Comparison of ENCODE assay signal across 24 mouse cellular contexts in genomic region chr9:45745451-45745850, GRCm38 (mm10).
A peak's percentile ranks its signal among the peaks of the same experiment; 100 is the strongest.
DNase-seq lines count a peak whose midpoint lies in the region; ATAC-seq and TF ChIP-seq lines count a peak whose summit lies in the region.
"Had no signal": no experiment of that assay in that cellular context is flagged by ENCODE, and none has a peak within 500 bp of the region (broad histone marks: within the 10 kb centered on the region; RNA-seq: fewer than 3 reads in every experiment).

No protein-coding gene starts in this region.

- no peak overlapping the region for H3K4me2 ChIP-seq in liver, embryonic 13.5 days
- H3K4me2 ChIP-seq in liver, embryonic 11.5 days: no peak overlapping the region
- H3K4me2 ChIP-seq: forebrain, embryonic 15.5 days; hindbrain, embryonic 15.5 days; intestine, embryonic 15.5 days; midbrain, embryonic 13.5 days; stomach, embryonic 15.5 days had no signal

- H3K4me3 ChIP-seq in liver, embryonic 13.5 days (replicated peaks): no peak overlapping the region
- no peak overlapping the region for H3K4me3 ChIP-seq in liver, embryonic 11.5 days (ENCODE audit: low read depth, low read length)
- H3K4me3 ChIP-seq in left cerebral cortex, adult 2 months: no peak overlapping the region
- H3K4me3 ChIP-seq: forebrain, embryonic 15.5 days; heart, embryonic 10.5 days; hindbrain, embryonic 15.5 days; intestine, embryonic 15.5 days; limb, embryonic 10.5 days; midbrain, embryonic 13.5 days; stomach, embryonic 15.5 days had no signal

- intact Hi-C loops in left cerebral cortex, adult 2 months (cut with DNase I): no loop called here

- ATAC-seq in liver, embryonic 13.5 days (ENCODE audit: low read depth): peak; percentile 57
- no peak for ATAC-seq in liver, embryonic 11.5 days (replicated peaks; ENCODE audit: low FRiP score)
- ATAC-seq in megakaryocyte progenitor cell, adult 5-6 weeks (replicated peaks; ENCODE audit: poor library complexity): peak; percentile 77
- ATAC-seq: forebrain, embryonic 15.5 days; intestine, embryonic 15.5 days; lung, postnatal 0 days; midbrain, embryonic 13.5 days had no signal

- DNase-seq in liver, embryonic 13.5 days: no peak
- no peak for DNase-seq in liver, embryonic 11.5 days (ENCODE audit: low spot score)
- DNase-seq in MN1 (ENCODE audit: low spot score): peak; percentile 46
- peak; percentile 8 for DNase-seq in c-Kit-positive CD71-positive TER-119-positive erythroid progenitor cells, embryonic 14.5 days (ENCODE audit: low spot score)
- DNase-seq in left cerebral cortex, adult 2 months (ENCODE audit: extremely low spot score in 1 of 2, low spot score in 2 of 2): no peak
- no peak for DNase-seq in kidney, adult 8-10 months
- no peak for DNase-seq in thymus, postnatal 10 days (ENCODE audit: low spot score in 2 of 2)
- DNase-seq: adrenal gland, postnatal 36 days; cerebellum, adult 2 months; cerebellum, postnatal 36 days; heart, postnatal 4 days; kidney, adult 9 months; kidney, postnatal 25 days; layer of hippocampus, adult 9-11 months had no signal

- H3K27me3 ChIP-seq in liver, embryonic 13.5 days: 0 out of 2 replicates have a peak, but pooled peaks cover 3% of the 10 kb centered on the region
- H3K27me3 ChIP-seq in liver, embryonic 11.5 days (replicated peaks; ENCODE audit: control insufficient read depth, insufficient read depth, low read length): no peaks in the 10 kb centered on the region
- H3K27me3 ChIP-seq: forebrain, embryonic 15.5 days; hindbrain, embryonic 15.5 days; stomach, embryonic 15.5 days had no signal

- H3K4me1 ChIP-seq in liver, embryonic 13.5 days (replicated peaks): peaks cover 5% of the 10 kb centered on the region; the same call in 1 of the 2 replicates
- H3K4me1 ChIP-seq in liver, embryonic 11.5 days (replicated peaks; ENCODE audit: control insufficient read depth, insufficient read depth, low read length): no peaks in the 10 kb centered on the region
- H3K4me1 ChIP-seq: intestine, embryonic 15.5 days; limb, embryonic 10.5 days; stomach, embryonic 15.5 days had no signal

- no peak overlapping the region for H3K9ac ChIP-seq in liver, embryonic 13.5 days
- H3K9ac ChIP-seq in liver, embryonic 11.5 days (ENCODE audit: low read depth, low read length): no peak overlapping the region
- H3K9ac ChIP-seq: forebrain, embryonic 15.5 days; hindbrain, embryonic 15.5 days; intestine, embryonic 15.5 days; midbrain, embryonic 13.5 days; stomach, embryonic 15.5 days had no signal

- H3K27ac ChIP-seq in liver, embryonic 13.5 days: no peak overlapping the region
- H3K27ac ChIP-seq in liver, embryonic 11.5 days (ENCODE audit: low read depth, low read length): no peak overlapping the region
- H3K27ac ChIP-seq in left cerebral cortex, adult 2 months: no peak overlapping the region
- H3K27ac ChIP-seq: forebrain, embryonic 15.5 days; heart, embryonic 10.5 days; intestine, embryonic 15.5 days; limb, embryonic 10.5 days; macrophage; stomach, embryonic 15.5 days had no signal

- TF ChIP-seq CTCF in left cerebral cortex, adult 2 months (IDR thresholded peaks at IDR 0.05): no peak

- 27% methylated on average over 7 of the region's 7 CpGs for WGBS in liver, embryonic 13.5 days (ENCODE audit: insufficient replicate concordance)
- 31% methylated on average over 7 of the region's 7 CpGs for WGBS in liver, embryonic 11.5 days

- H3K9me3 ChIP-seq in liver, embryonic 13.5 days (replicated peaks): no peaks in the 10 kb centered on the region
- H3K9me3 ChIP-seq in liver, embryonic 11.5 days (ENCODE audit: control insufficient read depth, low read length): no peaks in the 10 kb centered on the region
- H3K9me3 ChIP-seq: forebrain, embryonic 15.5 days; heart, embryonic 10.5 days; hindbrain, embryonic 15.5 days; intestine, embryonic 15.5 days; limb, embryonic 10.5 days; midbrain, embryonic 13.5 days; stomach, embryonic 15.5 days had no signal

- H3K36me3 ChIP-seq in liver, embryonic 13.5 days: no peaks in the 10 kb centered on the region
- no peaks in the 10 kb centered on the region for H3K36me3 ChIP-seq in liver, embryonic 11.5 days (ENCODE audit: control insufficient read depth, insufficient read depth, low read length)
- H3K36me3 ChIP-seq: heart, embryonic 10.5 days; intestine, embryonic 15.5 days; limb, embryonic 10.5 days; stomach, embryonic 15.5 days had no signal

Comparison
In these comparisons a context has a peak if more than half of its experiments do, and no peak if none do; other contexts are left out.
1. DNase-seq: peak in MN1 (single experiment) and c-Kit-positive CD71-positive TER-119-positive erythroid progenitor cells, embryonic 14.5 days (single experiment); none in liver, embryonic 13.5 days (single experiment), liver, embryonic 11.5 days (single experiment), left cerebral cortex, adult 2 months (0 of 2), kidney, adult 8-10 months (0 of 2) and thymus, postnatal 10 days (0 of 2).